Mouse (Mus musculus) heart, adult 2 months (tissue): ENCODE measurements at regions not wholly inside any gene's neighbourhood (a gene's known extent, or its start where the extent isn't known, plus 50 kb on each side); places are given as distances from the start of the nearest gene placed in this dataset.
"Not testable (repeated sequence)": the region's sequence is repeated elsewhere in the genome, so short reads cannot be mapped to it uniquely, and the experiment has no call there.

Source experiments
- DNase-seq, 2 experiments: peaks; one replicate each; pipeline ENCODE4 v3.0.0; 2021
- H3K27ac ChIP-seq: fragments of 200-600 bp; 2 replicates; pipeline ENCODE4 v1.8.1; 2022
- H3K27me3 ChIP-seq: fragments of 200-500 bp; 2 replicates; pipeline ENCODE4 v1.6.1; 2012; ENCODE audit warnings: mild to moderate bottlenecking, low read length, inconsistent platforms, mixed read lengths; ENCODE audit not compliant: control insufficient read depth, insufficient read depth
- H3K36me3 ChIP-seq: fragments of 200-500 bp; 2 replicates; pipeline ENCODE4 v1.6.1; 2012; ENCODE audit warnings: low read length, inconsistent platforms; ENCODE audit not compliant: control insufficient read depth, insufficient read depth
- H3K4me1 ChIP-seq: fragments of 200-500 bp; 2 replicates; pipeline ENCODE4 v1.6.1; 2011; ENCODE audit warnings: low read length; ENCODE audit not compliant: control insufficient read depth, insufficient read depth
- H3K4me3 ChIP-seq: fragments of 200-600 bp; 2 replicates; pipeline ENCODE4 v1.8.1; 2022
- H3K79me2 ChIP-seq: fragments of 200-500 bp; replicated peaks from 2 replicates; pipeline ENCODE4 v1.6.1; 2012; ENCODE audit warnings: mild to moderate bottlenecking, inconsistent platforms, low read length, moderate library complexity, mixed read lengths; ENCODE audit not compliant: control insufficient read depth, insufficient read depth
- H3K9ac ChIP-seq: fragments of 200-500 bp; 2 replicates; pipeline ENCODE4 v1.6.1; 2012; ENCODE audit warnings: low read depth, mild to moderate bottlenecking, control low read depth, inconsistent platforms, low read length, mixed read lengths
- CTCF ChIP-seq: fragments of 200-600 bp; IDR thresholded peaks from 2 replicates; pipeline ENCODE4 v1.8.1; 2022; ENCODE audit warnings: antibody characterized with exemption, mild to moderate bottlenecking, moderate library complexity
- EP300 ChIP-seq: fragments of 200-500 bp; IDR thresholded peaks from 2 replicates; pipeline ENCODE4 v1.6.1; 2011; ENCODE audit warnings: low read depth, low read length, control low read depth; ENCODE audit not compliant: insufficient read depth
- POLR2A ChIP-seq: fragments of 200-500 bp; IDR thresholded peaks from 2 replicates; pipeline ENCODE4 v1.6.1; 2011; ENCODE audit warnings: mild to moderate bottlenecking, low read depth, low read length, control low read depth; ENCODE audit not compliant: insufficient read depth
- WGBS: fragments of 180-500 bp; shearing (Covaris S2); methylation state at CpG from one replicate; pipeline ENCODE4 v1.1.7; 2018; 5-methylcytosine and 5-hydroxymethylcytosine counted together
- intact Hi-C: fragments of 180-260 bp; cut with DNase I; formaldehyde crosslinking; loops from one replicate; pipeline ENCODE4 v1.15.1; 2025

GRCm38 (mm10) chr8:17948053-17948834, 1029.8 kb downstream of the Defb40 start:
- H3K4me3 ChIP-seq: no peak overlapping the region
- H3K9ac ChIP-seq: no peak overlapping the region
- intact Hi-C loops: no loop called here
- DNase-seq: no peak
- no peaks in the 10 kb centered on the region for H3K36me3 ChIP-seq
- TF ChIP-seq CTCF (no peak), EP300 (no peak), POLR2A (no peak)
- H3K27ac ChIP-seq: no peak overlapping the region
- 81% methylated on average over 22 of the region's 22 CpGs for WGBS
- H3K27me3 ChIP-seq: no peaks in the 10 kb centered on the region
- no peaks in the 10 kb centered on the region for H3K79me2 ChIP-seq
- no peaks in the 10 kb centered on the region for H3K4me1 ChIP-seq

- intact Hi-C loops: no loop called here
- TF ChIP-seq CTCF: no peak
- TF ChIP-seq POLR2A: no peak
- no peak for DNase-seq
- H3K79me2 ChIP-seq: no peaks in the 10 kb centered on the region
- no peak overlapping the region for H3K27ac ChIP-seq
- H3K36me3 ChIP-seq: no peaks in the 10 kb centered on the region
- no peaks in the 10 kb centered on the region for H3K27me3 ChIP-seq
- H3K9ac ChIP-seq: no peak overlapping the region
- H3K4me3 ChIP-seq: no peak overlapping the region
- no peaks in the 10 kb centered on the region for H3K4me1 ChIP-seq
Observed at GRCm38 (mm10) chr8:17934696-17935095, 1043.4 kb downstream of the Defb40 start.

GRCm38 (mm10) chr8:17909316-17909715, 1068.7 kb downstream of the Defb40 start:
- TF ChIP-seq EP300 (no peak), POLR2A (no peak), CTCF (no peak)
- no peaks in the 10 kb centered on the region for H3K79me2 ChIP-seq
- no peak for DNase-seq
- WGBS: 85% methylated on average over 15 of the region's 15 CpGs
- H3K27me3 ChIP-seq: no peaks in the 10 kb centered on the region
- intact Hi-C loops: no loop called here
- H3K4me1 ChIP-seq: no peaks in the 10 kb centered on the region
- H3K4me3 ChIP-seq: no peak overlapping the region
- no peaks in the 10 kb centered on the region for H3K36me3 ChIP-seq
- H3K9ac ChIP-seq: no peak overlapping the region
- H3K27ac ChIP-seq: no peak overlapping the region

- H3K79me2 ChIP-seq, H3K36me3 ChIP-seq, intact Hi-C loops, H3K4me1 ChIP-seq, H3K27me3 ChIP-seq, H3K27ac ChIP-seq, H3K9ac ChIP-seq, DNase-seq, H3K4me3 ChIP-seq: not testable (repeated sequence)
- WGBS: 71% methylated on average over 5 of the region's 5 CpGs
Observed at GRCm38 (mm10) chr8:17888598-17888997, 1089.5 kb downstream of the Defb40 start.

GRCm38 (mm10) chr8:17863388-17863787, 1114.7 kb downstream of the Defb40 start:
- 54% methylated on average over 2 of the region's 2 CpGs for WGBS

More at GRCm38 (mm10) chr8:17863388-17863787, 1114.7 kb downstream of the Defb40 start:
- H3K36me3 ChIP-seq: no peaks in the 10 kb centered on the region
- intact Hi-C loops: no loop called here
- no peak for DNase-seq
- no peak overlapping the region for H3K4me3 ChIP-seq
- TF ChIP-seq EP300 (no peak), CTCF (no peak), POLR2A (no peak)
- H3K9ac ChIP-seq: no peak overlapping the region
- no peaks in the 10 kb centered on the region for H3K79me2 ChIP-seq
- H3K27ac ChIP-seq: no peak overlapping the region
- no peaks in the 10 kb centered on the region for H3K4me1 ChIP-seq
- no peaks in the 10 kb centered on the region for H3K27me3 ChIP-seq
